Mouse (Mus musculus) kidney, postnatal 36 days (tissue): ENCODE measurements around the gene Olfr1116.
"Not testable (repeated sequence)": the region's sequence is repeated elsewhere in the genome, so short reads cannot be mapped to it uniquely, and the experiment has no call there.

ENCODE experiments used
- DNase-seq, 2 experiments: peaks; one replicate each; pipeline ENCODE4 v3.0.0; 2021 to 2022; ENCODE audit warnings: mixed read lengths in 2 of 2

Gene Olfr1116

GRCm38 (mm10) chr2:87267234-87267633 is at the start of gene Olfr1116:
Gene Olfr1116, plus strand, starts transcription at chr2:87267534.
- DNase-seq: no peak

GRCm38 (mm10) chr2:87247713-87248112 is 19.6 kb upstream of the Olfr1116 start, which contains the start of gene Olfr1115:
Gene Olfr1115, plus strand, starts transcription at chr2:87248013.
- no peak for DNase-seq

- not testable (repeated sequence) for DNase-seq
Observed at GRCm38 (mm10) chr2:87293977-87294376, 26.6 kb downstream of the Olfr1116 start.

- DNase-seq: no peak
Observed at GRCm38 (mm10) chr2:87307281-87307680, 39.9 kb downstream of the Olfr1116 start, which contains the start of gene Olfr1118. Gene Olfr1118, plus strand, starts transcription at chr2:87307581.
